Mouse (Mus musculus) gastrocnemius, postnatal 36 days (tissue): ENCODE measurements around the gene Cox8a. TPM values are rescaled to one million over a fixed set of nuclear protein-coding genes. Genes with fewer than 3 reads are reported as not detected.

Source experiments
- total RNA-seq, 2 experiments: library from RNA; stranded (reverse); gene quantifications; 2 replicates each; pipeline ENCODE4 v1.2.3; 2021

The Cox8a gene
- total RNA-seq, 2 experiments from 2014 or later, result 80.2 to 87.0 TPM

Other genes with a start within 250 kb of the Cox8a start
- 100 to 1,000 TPM; 105 to 128 TPM for gene Ppp1r14b, start 242.6 kb downstream of the Cox8a start, total RNA-seq
- gene Plcb3, start 241.1 kb downstream of the Cox8a start, total RNA-seq, result 10 to 100 TPM in 1 of 2 experiments, 1 to 10 TPM in 1; 8.1 to 10.7 TPM
- 10 to 100 TPM in 1 of 2 experiments, 1 to 10 TPM in 1; 7.5 to 11.6 TPM for gene Fkbp2, start 237.1 kb downstream of the Cox8a start, total RNA-seq
- gene Vegfb, start 230.0 kb downstream of the Cox8a start, total RNA-seq, result 100 to 1,000 TPM; 140 to 153 TPM
- gene Dnajc4, start 225.0 kb downstream of the Cox8a start, total RNA-seq, result 10 to 100 TPM; 31.1 to 36.4 TPM
- 10 to 100 TPM; 11.4 to 16.5 TPM for gene Nudt22, start 221.5 kb downstream of the Cox8a start, total RNA-seq
- 10 to 100 TPM; 21.0 to 23.2 TPM for gene Trpt1, start 221.5 kb downstream of the Cox8a start, total RNA-seq
- gene Fermt3, start 198.1 kb downstream of the Cox8a start, total RNA-seq, result 1 to 10 TPM; 1.1 to 1.5 TPM
- gene Stip1, start 177.6 kb downstream of the Cox8a start, total RNA-seq, result 10 to 100 TPM; 80.7 to 91.9 TPM
- gene Macrod1, start 160.8 kb downstream of the Cox8a start, total RNA-seq, result 100 to 1,000 TPM; 240 to 280 TPM
- under 1 TPM; 0.36 to 0.49 TPM for gene Flrt1, start 111.9 kb downstream of the Cox8a start, total RNA-seq
- gene Otub1, start 11.3 kb downstream of the Cox8a start, total RNA-seq, result 10 to 100 TPM; 45.4 to 49.9 TPM
- gene Naa40, start 23.6 kb upstream of the Cox8a start, total RNA-seq, result 10 to 100 TPM in 1 of 2 experiments, 1 to 10 TPM in 1; 7.8 to 11.3 TPM
- 1 to 10 TPM; 1.8 to 2.1 TPM for gene Rcor2, start 49.7 kb upstream of the Cox8a start, total RNA-seq
- 10 to 100 TPM; 28.9 to 33.5 TPM for gene Mark2, start 124.2 kb upstream of the Cox8a start, total RNA-seq
- 1 to 10 TPM; 7.0 to 7.1 TPM for gene Spindoc, start 165.4 kb upstream of the Cox8a start, total RNA-seq
- gene 2700081O15Rik, start 200.0 kb upstream of the Cox8a start, total RNA-seq, result 1 to 10 TPM; 5.7 to 6.2 TPM